Mouse (Mus musculus) midbrain, embryonic 11.5 days (tissue): ENCODE data around the gene Zbtb8b. TPM values are rescaled to one million over a fixed set of nuclear protein-coding genes. Genes with fewer than 3 reads are reported as not detected.
"Not testable (repeated sequence)": the region's sequence is repeated elsewhere in the genome, so short reads cannot be mapped to it uniquely, and the experiment has no call there.

Experiments
- ATAC-seq: fragments of 200-750 bp; cut with Nextera tagmentation; 2 replicates; pipeline ENCODE4 v1.8.0; 2017; ENCODE audit warnings: moderate TSS enrichment, moderate library complexity; ENCODE audit not compliant: low FRiP score
- DNase-seq: peaks from one replicate; pipeline ENCODE4 v3.0.0; 2015; ENCODE audit warnings: low spot score; ENCODE audit errors: missing footprints
- H3K27ac ChIP-seq: fragments of 300-500 bp; sonication (generic); 2 replicates; pipeline ENCODE4 v1.5.1; 2014; ENCODE audit warnings: low read depth, low read length
- H3K27me3 ChIP-seq: fragments of 300-500 bp; sonication (generic); 2 replicates; pipeline ENCODE4 v1.6.1; 2014; ENCODE audit warnings: mild to moderate bottlenecking, low read length, moderate library complexity, mixed read lengths; ENCODE audit not compliant: control insufficient read depth, insufficient read depth
- H3K36me3 ChIP-seq: fragments of 300-500 bp; sonication (generic); 2 replicates; pipeline ENCODE4 v1.6.1; 2014; ENCODE audit warnings: mild to moderate bottlenecking, low read length, moderate library complexity, mixed read lengths; ENCODE audit not compliant: control insufficient read depth, insufficient read depth
- H3K4me1 ChIP-seq: fragments of 300-500 bp; sonication (generic); 2 replicates; pipeline ENCODE4 v1.6.1; 2014; ENCODE audit warnings: low read length; ENCODE audit not compliant: control insufficient read depth, insufficient read depth
- H3K4me2 ChIP-seq: fragments of 300-500 bp; sonication (generic); 2 replicates; pipeline ENCODE4 v1.6.1; 2014; ENCODE audit warnings: mild to moderate bottlenecking, moderate library complexity
- H3K4me3 ChIP-seq: fragments of 300-500 bp; sonication (generic); 2 replicates; pipeline ENCODE4 v1.5.1; 2014; ENCODE audit warnings: low read depth, low read length
- H3K9ac ChIP-seq: fragments of 300-500 bp; sonication (generic); 2 replicates; pipeline ENCODE4 v1.6.1; 2014; ENCODE audit warnings: low read length
- H3K9me3 ChIP-seq: fragments of 300-500 bp; sonication (generic); 2 replicates; pipeline ENCODE4 v1.6.1; 2016; ENCODE audit warnings: low read length; ENCODE audit not compliant: control insufficient read depth
- WGBS: fragments of 180-500 bp; shearing (Covaris S2); extraction: QIAGEN DNeasy Blood & Tissue Kit; methylation state at CpG from one replicate; pipeline ENCODE4 v1.1.7; 2014; 5-methylcytosine and 5-hydroxymethylcytosine counted together
- polyA plus RNA-seq: library from polyadenylated mRNA; unstranded; fragments of >200 nt; fragmentation: Nextera tagmentation; extraction: Ambion mirVana; gene quantifications from 2 replicates; pipeline ENCODE4 v1.2.1, GENCODE M21; 2014

Zbtb8b gene
- polyA plus RNA-seq, 1 experiment from 2014 or later = 2.0 TPM

DNA sequence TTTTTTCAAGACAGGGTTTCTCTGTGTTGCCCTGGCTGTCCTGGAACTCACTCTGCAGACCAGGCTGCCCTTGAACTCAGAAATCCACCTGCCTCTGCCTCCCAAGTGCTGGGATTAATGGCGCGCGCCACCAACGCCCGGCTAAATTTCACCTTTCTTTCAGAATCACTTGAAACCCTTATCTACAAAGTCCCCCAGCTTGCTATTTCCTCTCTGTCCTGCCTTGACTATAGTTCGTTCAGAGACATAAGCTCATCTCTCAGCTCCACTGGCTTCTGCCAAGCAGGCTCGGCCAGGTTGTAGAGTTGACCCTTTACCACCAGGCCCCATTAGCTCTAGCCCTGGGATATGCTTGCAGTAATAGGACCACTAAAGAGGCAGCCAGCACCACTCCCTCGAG, 6.7 kb upstream of the Zbtb8b start:
- Histone ChIP-seq H3K4me3 (no peak overlapping the region), H3K27ac (no peak overlapping the region), H3K27me3 (no peaks in the 10 kb centered on the region), H3K4me1 (no peaks in the 10 kb centered on the region), H3K9me3 (no peaks in the 10 kb centered on the region), H3K4me2 (no peak overlapping the region), H3K36me3 (no peaks in the 10 kb centered on the region), H3K9ac (no peak overlapping the region)
- DNase-seq (no peak), ATAC-seq (no peak)
- 86% methylated on average over 8 of the region's 8 CpGs for WGBS

DNA sequence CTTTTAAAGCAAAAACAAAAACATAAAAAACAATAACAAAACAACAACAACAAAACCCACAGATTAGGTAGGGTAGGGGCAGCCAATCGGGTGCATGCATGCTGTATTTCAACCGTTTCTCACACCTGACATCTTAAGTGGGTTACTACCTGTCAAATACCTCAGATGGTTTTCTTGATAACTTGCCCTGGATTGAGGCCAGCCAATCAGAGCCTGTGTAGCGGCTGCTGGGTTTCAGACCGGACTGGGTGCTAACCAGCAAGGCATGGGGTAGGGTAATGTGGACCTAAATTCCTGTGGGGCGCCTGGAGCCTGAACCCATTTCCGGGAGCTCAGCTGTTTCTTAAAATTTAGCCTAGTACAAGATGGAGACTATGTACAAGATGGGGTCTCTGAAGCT, 492 bp upstream of the Zbtb8b start:
- Histone ChIP-seq H3K4me1 (peaks cover 4% of the 10 kb centered on the region; the same call in 1 of the 2 replicates), H3K4me3 (no peak overlapping the region; the same call in 1 of the 2 replicates), H3K4me2 (peak overlapping the region; percentile 52), H3K9ac (no peak overlapping the region), H3K27ac (no peak overlapping the region), H3K36me3 (no peaks in the 10 kb centered on the region), H3K27me3 (peaks cover 12% of the 10 kb centered on the region; the same call in 1 of the 2 replicates), H3K9me3 (no peaks in the 10 kb centered on the region)
- 30% methylated on average over 6 of the region's 6 CpGs for WGBS
- DNase-seq (no peak), ATAC-seq (no peak)

DNA sequence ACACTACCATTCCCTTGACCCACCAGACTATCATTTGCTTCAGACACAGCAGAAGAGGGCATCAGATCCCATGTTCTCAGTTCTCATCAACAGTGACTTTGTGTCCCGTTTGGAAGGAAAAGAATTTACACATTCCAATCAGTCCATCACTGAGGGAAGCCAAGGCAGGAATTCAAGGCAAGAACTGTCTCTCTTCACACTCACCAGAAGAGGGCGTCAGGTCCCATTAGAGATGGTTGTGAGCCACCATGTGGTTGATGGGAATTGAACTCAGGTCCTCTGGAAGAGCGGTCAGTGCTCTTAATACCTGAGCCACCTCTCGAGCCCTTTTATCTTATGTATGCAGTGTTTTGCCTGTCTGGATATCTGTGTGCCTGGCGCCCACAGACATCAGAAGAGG, 22.3 kb downstream of the Zbtb8b start:
- no peak overlapping the region for H3K4me3 ChIP-seq
- 76% methylated on average over 5 of the region's 5 CpGs for WGBS
- ATAC-seq (no peak), DNase-seq (no peak)
- H3K36me3 ChIP-seq = no peaks in the 10 kb centered on the region
- H3K27ac ChIP-seq = no peak overlapping the region
- no peak overlapping the region for H3K9ac ChIP-seq
- no peak overlapping the region for H3K4me2 ChIP-seq
- H3K4me1 ChIP-seq = no peaks in the 10 kb centered on the region
- no peaks in the 10 kb centered on the region for H3K27me3 ChIP-seq
- no peaks in the 10 kb centered on the region for H3K9me3 ChIP-seq

- H3K9me3 ChIP-seq = no peaks in the 10 kb centered on the region
- ATAC-seq (no peak), DNase-seq (no peak)
- no peak overlapping the region for H3K27ac ChIP-seq
- WGBS = 92% methylated on average over 5 of the region's 5 CpGs
- H3K9ac ChIP-seq = no peak overlapping the region
- H3K36me3 ChIP-seq = no peaks in the 10 kb centered on the region
- no peak overlapping the region for H3K4me2 ChIP-seq
- no peak overlapping the region for H3K4me3 ChIP-seq
- no peaks in the 10 kb centered on the region for H3K27me3 ChIP-seq
- no peaks in the 10 kb centered on the region for H3K4me1 ChIP-seq
These were observed 24.2 kb downstream of the Zbtb8b start for GRCm38 (mm10) chr4:129416478-129416877.

- Histone ChIP-seq H3K9ac (no peak overlapping the region), H3K4me1 (no peaks in the 10 kb centered on the region), H3K4me2 (no peak overlapping the region), H3K36me3 (no peaks in the 10 kb centered on the region), H3K9me3 (no peaks in the 10 kb centered on the region), H3K27ac (no peak overlapping the region), H3K27me3 (no peaks in the 10 kb centered on the region), H3K4me3 (no peak overlapping the region)
- WGBS = 92% methylated on average over 5 of the region's 5 CpGs
- no peak for ATAC-seq
- DNase-seq = no peak
These were observed 24.8 kb downstream of the Zbtb8b start for GRCm38 (mm10) chr4:129415892-129416291.

DNA sequence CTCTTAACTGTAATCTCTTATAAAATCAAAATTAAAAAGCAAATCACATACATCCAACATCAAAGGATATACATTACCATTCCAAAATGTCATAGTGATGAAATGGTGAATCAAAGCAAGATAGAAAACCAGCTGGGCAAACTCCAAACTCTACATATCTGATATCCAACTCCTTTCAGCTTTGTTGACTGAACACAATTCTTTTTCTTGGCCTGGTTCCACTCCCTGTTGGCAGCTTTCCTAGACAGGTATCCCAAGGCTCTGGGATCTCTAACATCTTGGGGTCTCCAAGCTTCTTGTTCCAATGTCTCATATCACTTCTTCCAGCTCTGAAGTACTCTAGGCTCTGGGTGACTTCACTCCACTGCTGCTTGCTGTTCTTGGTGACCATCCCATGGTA, 29.7 kb downstream of the Zbtb8b start:
- H3K4me3 ChIP-seq = no peak overlapping the region
- H3K4me2 ChIP-seq = no peak overlapping the region
- no peak overlapping the region for H3K27ac ChIP-seq
- ATAC-seq = no peak
- DNase-seq = no peak
- no peaks in the 10 kb centered on the region for H3K9me3 ChIP-seq
- H3K27me3 ChIP-seq = no peaks in the 10 kb centered on the region
- H3K4me1 ChIP-seq = no peaks in the 10 kb centered on the region
- H3K9ac ChIP-seq = no peak overlapping the region
- no peaks in the 10 kb centered on the region for H3K36me3 ChIP-seq

- DNase-seq, H3K27ac ChIP-seq, H3K4me1 ChIP-seq, H3K36me3 ChIP-seq, H3K27me3 ChIP-seq, H3K4me2 ChIP-seq, ATAC-seq, H3K4me3 ChIP-seq, H3K9me3 ChIP-seq, H3K9ac ChIP-seq: not testable (repeated sequence)
- 90% methylated on average over 3 of the region's 3 CpGs for WGBS
These were observed 30.1 kb downstream of the Zbtb8b start for GRCm38 (mm10) chr4:129410532-129410931.

- DNase-seq (peak; percentile 89), ATAC-seq (no peak)
- no peaks in the 10 kb centered on the region for H3K36me3 ChIP-seq
- H3K9ac ChIP-seq = peak overlapping the region; percentile 50; the same call in 1 of the 2 replicates
- H3K9me3 ChIP-seq = no peaks in the 10 kb centered on the region
- WGBS = 5% methylated on average over 25 of the region's 25 CpGs
- H3K4me1 ChIP-seq = no peaks in the 10 kb centered on the region
- H3K4me3 ChIP-seq = peak overlapping the region; percentile 33
- H3K4me2 ChIP-seq = peak overlapping the region; percentile 56
- no peaks in the 10 kb centered on the region for H3K27me3 ChIP-seq
- no peak overlapping the region for H3K27ac ChIP-seq
These were observed 34.2 kb downstream of the Zbtb8b start for GRCm38 (mm10) chr4:129406447-129406846.

GRCm38 (mm10) chr4:129399813-129400212, 40.8 kb downstream of the Zbtb8b start:
- H3K36me3 ChIP-seq = no peaks in the 10 kb centered on the region
- H3K9me3 ChIP-seq = no peaks in the 10 kb centered on the region
- WGBS = 86% methylated on average over 4 of the region's 4 CpGs
- no peak overlapping the region for H3K4me3 ChIP-seq
- no peaks in the 10 kb centered on the region for H3K4me1 ChIP-seq
- ATAC-seq = no peak
- no peak overlapping the region for H3K4me2 ChIP-seq
- DNase-seq = no peak
- H3K27ac ChIP-seq = no peak overlapping the region
- H3K27me3 ChIP-seq = no peaks in the 10 kb centered on the region
- no peak overlapping the region for H3K9ac ChIP-seq

DNA sequence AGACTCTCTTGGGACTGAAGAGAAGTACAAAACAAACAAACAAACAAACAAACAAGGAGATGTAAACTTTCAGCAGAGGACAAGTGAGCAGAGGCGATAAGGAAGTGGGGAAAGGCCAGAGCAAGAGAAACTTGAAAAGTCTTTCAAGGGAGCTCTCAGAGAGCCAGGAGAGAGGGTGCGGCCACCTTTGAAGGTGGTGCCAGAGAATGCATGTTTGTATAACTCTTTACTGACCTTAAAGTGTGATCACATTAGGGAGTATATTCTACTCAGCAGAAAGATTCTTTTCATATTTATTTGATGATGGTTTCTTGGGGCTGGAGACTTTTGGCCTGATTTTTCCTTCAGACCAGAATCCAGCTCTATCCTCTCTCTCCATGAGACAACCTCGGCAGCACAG, 43.7 kb downstream of the Zbtb8b start:
- Histone ChIP-seq H3K9ac (no peak overlapping the region), H3K27ac (no peak overlapping the region), H3K4me2 (no peak overlapping the region), H3K27me3 (no peaks in the 10 kb centered on the region), H3K4me1 (no peaks in the 10 kb centered on the region), H3K4me3 (no peak overlapping the region), H3K9me3 (no peaks in the 10 kb centered on the region), H3K36me3 (no peaks in the 10 kb centered on the region)
- DNase-seq (no peak), ATAC-seq (no peak)
- 85% methylated on average over 3 of the region's 3 CpGs for WGBS
